Mouse (Mus musculus) megakaryocyte, embryonic 14.5 days (primary cell): ENCODE data around the gene Csk.

Experiments
- FLI1 ChIP-seq: IDR thresholded peaks from 2 replicates; pipeline ENCODE4 v1.6.1; 2012; ENCODE audit warnings: low read length, inconsistent platforms, mixed read lengths
- GATA1 ChIP-seq: IDR thresholded peaks from 3 replicates; pipeline ENCODE4 v1.6.1; 2012; ENCODE audit warnings: mixed read lengths, low read length, inconsistent platforms, borderline replicate concordance

GRCm38 (mm10) chr9:57661552-57661951 lies 8.1 kb upstream of the Csk start:
- TF ChIP-seq GATA1 (no peak), FLI1 (no peak)
